Mouse (Mus musculus) adrenal gland, adult 18-20 months (tissue): Measurements from ENCODE around the gene Jagn1. TPM values are rescaled to one million over a fixed set of nuclear protein-coding genes. Genes with fewer than 3 reads are reported as not detected.

Experiments used
- DNase-seq, 2 experiments: peaks; one replicate each; pipeline ENCODE4 v3.0.0; 2021 to 2022; ENCODE audit warnings: low spot score in 2 of 2
- microRNA-seq, 2 experiments: library from miRNA; unstranded; fragments of <30 nt; microRNA quantifications; one replicate each; pipeline ENCODE4 v1.2.0; 2021; ENCODE audit warnings: borderline number of aligned reads in 2 of 2
- total RNA-seq, 2 experiments: library from RNA; stranded (reverse); gene quantifications; 1 replicate in 1 of 2; 2 replicates in 1 of 2; pipeline ENCODE4 v1.2.3; 2021

Jagn1 gene
- total RNA-seq, 2 experiments from 2014 or later = 47.2 to 49.7 TPM

DNA sequence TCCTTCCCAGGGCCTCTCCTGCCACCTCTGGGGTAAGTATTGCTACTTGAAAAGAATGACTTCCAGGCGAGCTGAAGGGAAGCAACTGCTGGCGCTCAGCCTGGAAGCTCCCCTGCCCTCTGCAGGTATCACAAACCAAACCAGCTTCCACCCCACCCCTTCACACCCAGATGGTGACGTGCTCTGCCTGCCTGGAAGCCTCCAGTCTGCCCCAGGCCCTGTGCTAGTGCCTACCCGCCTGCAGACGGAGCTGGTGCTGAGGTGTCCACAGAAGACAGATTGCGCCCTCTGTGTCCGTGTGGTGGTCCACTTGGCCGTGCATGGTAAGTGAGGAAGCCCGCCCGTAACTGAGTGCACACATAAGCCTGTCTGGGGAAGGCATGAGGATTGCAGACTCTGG lies 29.7 kb downstream of the Jagn1 start:
- DNase-seq = no peak

DNA sequence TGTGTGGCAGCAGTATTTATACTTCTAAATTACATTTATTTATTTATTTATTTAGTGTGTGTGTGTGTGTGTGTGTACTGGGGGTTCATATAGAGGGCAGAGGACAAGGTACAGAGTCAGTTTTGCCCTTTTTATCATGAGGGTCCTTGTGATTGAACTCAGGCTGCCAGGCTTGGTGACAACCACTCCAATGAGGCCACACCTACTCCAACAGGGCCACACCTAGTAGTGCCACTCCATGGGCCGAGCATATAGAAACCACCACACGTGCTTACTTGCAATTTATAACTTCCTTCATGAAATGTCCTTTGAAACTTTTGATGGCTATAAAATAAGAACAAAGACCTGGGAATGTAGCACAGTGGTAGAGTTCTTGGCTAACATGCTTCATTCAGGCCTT lies 30.9 kb downstream of the Jagn1 start:
- DNase-seq = no peak

DNA sequence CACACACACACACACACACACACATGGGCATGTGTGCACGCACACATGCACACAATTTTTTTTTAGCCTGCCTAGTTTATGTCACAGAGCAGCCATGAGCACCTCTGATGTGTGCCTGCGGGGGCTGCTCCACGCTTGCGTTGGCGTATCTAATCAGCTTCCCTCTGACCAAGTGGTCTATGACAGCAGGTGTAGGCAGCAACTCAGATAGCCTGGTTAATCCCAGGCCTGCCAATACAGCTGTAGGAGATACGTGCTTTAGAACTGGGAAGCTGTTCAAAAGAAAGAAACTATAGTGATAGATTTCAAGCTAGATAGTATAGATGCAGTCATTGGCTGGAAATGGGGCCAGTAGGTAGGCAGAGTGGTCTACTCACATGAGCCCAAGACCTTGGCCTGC lies 31.3 kb downstream of the Jagn1 start:
- no peak for DNase-seq

DNA sequence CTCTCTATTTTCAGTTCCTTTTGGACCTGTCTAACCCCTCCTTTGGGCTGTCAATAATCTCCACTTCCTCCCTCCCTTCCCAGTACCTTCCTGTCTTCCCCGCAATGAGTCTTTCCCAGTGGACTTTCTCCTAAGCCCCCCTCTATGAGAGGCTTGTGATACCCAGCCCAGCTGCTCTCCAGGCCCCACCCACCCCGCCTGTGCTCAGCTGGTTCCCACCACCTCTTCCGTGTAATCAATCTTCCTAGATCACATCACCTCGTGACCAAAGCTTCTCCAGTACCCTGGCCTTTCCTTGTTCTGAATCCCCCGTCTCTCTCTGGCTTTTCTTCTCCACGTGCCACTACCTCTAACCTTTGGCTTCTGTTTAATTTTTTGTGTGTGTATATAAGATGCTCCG lies 35.0 kb downstream of the Jagn1 start:
- no peak for DNase-seq

DNA sequence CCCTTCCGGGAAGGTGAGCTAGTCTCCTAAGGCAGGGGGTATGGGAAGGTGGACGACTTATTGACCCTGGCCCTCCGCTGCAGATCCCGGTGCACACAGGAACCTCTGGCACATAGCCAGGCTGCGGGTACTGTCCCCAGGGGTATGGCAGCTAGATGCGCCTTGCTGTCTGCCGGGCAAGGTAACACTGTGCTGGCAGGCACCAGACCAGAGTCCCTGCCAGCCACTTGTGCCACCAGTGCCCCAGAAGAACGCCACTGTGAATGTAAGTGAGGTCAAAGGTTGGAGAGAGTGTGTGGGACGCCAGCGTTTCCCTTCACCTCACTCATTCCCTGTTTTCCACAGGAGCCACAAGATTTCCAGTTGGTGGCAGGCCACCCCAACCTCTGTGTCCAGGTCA lies 36.5 kb downstream of the Jagn1 start:
- peak in 1 of 2 experiments; percentile 19 for DNase-seq

DNA sequence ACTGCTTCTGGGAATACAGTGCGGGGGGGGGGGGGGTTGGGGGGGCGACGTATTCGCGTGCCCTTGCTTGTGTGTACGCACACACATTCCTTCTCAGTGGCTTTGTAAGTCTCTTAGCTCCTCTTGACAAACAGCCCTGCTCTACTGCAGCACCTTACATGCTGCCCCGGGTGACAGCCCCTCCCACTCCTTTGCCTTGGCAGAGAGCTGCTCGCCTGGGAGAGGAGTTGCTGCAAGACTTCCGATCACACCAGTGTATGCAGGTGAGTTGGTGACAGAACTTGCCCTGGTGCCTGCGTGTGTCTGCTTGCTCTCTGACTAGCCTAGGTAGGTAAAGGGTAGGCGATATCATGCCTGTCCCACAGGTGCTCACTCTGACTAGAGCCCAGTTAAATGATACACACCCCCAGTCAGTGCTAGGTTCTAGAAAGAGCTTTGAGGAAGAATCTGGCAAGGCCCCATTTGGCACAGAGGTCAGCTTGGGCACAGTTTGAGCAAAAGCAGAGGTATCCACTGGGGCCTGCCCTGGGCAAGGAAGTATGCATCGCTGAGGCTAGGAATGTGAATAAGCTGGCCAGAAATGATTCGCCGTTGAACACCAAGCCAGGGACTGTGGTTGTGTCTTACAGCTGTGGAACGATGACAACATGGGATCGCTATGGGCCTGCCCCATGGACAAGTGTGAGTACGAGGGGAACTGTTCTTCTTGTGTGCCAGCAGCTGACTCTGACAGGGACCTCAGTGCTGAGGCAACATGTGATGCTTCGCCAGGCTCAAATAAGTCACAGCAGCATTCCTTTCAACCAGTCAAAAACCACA lies 38.4 kb downstream of the Jagn1 start:
- peak in 1 of 2 experiments; percentile 21 for DNase-seq

DNA sequence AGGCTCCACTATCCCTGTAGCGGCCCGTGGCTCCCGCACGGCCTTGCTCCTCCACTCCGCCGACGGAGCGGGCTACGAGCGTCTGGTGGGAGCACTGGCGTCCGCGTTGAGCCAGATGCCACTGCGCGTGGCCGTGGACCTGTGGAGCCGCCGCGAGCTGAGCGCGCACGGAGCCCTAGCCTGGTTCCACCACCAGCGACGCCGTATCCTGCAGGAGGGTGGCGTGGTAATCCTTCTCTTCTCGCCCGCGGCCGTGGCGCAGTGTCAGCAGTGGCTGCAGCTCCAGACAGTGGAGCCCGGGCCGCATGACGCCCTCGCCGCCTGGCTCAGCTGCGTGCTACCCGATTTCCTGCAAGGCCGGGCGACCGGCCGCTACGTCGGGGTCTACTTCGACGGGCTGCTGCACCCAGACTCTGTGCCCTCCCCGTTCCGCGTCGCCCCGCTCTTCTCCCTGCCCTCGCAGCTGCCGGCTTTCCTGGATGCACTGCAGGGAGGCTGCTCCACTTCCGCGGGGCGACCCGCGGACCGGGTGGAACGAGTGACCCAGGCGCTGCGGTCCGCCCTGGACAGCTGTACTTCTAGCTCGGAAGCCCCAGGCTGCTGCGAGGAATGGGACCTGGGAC lies 40.2 kb downstream of the Jagn1 start:
- DNase-seq = peak in 1 of 2 experiments; percentile 47

DNA sequence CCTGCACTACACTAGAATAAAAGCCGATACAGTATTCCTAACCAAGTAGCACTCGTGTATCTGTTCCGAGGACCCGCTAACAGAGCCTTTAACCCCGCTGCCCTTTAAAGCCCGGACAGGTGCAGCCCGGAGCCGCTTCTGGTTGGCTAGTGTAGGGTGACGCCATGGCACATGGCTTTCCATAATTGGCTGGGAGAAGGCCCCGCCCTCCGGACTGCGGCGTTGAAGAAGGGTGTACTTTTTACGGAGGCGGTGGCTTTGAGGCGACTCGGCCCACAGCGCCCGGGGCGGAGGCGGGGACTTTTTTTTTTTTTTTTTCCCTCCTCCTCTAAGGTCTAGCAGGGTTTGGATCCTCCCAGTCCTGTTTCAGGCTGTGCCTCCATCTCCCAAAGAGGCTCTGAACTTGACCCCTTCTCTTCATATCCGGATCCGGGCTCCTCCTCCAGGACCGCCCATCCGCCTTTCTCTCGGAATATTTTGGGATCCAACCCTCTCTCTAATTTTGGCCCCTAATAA lies 40.8 kb downstream of the Jagn1 start, which contains the start of gene Creld1:
Gene Creld1, plus strand, starts transcription at position 198 of the 516 bp plus-strand sequence.
- DNase-seq = peak; percentile 83 to 85

DNA sequence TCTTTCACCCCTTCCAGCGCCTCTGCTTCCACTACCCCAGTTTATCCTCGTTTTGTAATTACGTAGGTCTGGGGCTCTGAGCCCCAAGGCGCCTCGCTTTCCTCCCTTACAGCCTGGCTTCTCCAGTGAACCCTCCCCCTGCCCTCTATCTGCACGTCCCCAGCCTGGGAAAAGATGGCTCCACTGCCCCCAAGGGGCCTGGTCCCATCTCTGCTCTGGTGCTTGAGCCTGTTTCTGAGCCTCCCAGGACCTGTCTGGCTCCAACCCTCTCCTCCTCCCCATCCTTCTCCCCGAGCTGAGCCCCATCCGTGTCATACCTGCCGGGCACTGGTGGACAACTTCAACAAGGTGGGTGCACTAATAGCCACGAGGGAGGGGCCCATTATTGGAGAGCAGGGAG lies 41.4 kb downstream of the Jagn1 start:
- DNase-seq = peak; percentile 24 to 36

DNA sequence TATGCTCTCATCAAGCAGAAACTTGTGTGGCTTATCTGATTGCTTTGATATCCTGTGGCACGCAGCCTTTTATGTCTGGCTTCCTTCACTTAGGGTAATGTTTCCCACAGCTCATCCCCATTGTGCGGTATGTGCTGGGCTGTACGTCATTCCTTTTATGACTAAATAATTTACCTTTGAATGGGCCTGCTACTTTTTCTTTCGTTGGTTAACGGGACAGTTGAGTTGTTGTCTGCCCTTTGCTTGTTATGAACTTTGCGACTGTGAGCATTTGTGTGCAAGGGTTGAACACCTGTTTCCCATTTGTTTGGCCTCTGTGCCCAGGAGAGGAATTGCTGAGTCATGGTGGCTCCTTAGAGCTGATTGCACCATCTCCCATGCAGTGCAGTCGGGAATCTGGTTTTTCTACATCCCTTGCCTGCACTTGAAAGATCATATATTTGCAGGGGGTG lies 44.8 kb downstream of the Jagn1 start:
- DNase-seq = no peak

DNA sequence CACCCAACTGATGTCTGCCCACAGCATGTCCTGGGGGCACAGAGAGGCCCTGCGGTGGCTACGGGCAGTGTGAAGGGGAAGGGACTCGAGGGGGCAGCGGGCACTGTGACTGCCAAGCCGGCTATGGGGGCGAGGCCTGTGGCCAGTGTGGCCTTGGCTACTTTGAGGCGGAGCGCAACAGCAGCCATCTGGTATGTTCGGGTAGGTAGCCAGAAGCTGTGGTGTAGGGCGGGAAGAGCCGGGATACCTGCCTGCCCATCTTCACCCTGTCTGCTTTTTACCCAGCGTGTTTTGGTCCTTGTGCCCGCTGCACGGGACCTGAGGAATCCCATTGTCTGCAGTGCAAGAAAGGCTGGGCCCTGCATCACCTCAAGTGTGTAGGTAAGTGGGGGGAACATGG lies 47.0 kb downstream of the Jagn1 start:
- DNase-seq = no peak

DNA sequence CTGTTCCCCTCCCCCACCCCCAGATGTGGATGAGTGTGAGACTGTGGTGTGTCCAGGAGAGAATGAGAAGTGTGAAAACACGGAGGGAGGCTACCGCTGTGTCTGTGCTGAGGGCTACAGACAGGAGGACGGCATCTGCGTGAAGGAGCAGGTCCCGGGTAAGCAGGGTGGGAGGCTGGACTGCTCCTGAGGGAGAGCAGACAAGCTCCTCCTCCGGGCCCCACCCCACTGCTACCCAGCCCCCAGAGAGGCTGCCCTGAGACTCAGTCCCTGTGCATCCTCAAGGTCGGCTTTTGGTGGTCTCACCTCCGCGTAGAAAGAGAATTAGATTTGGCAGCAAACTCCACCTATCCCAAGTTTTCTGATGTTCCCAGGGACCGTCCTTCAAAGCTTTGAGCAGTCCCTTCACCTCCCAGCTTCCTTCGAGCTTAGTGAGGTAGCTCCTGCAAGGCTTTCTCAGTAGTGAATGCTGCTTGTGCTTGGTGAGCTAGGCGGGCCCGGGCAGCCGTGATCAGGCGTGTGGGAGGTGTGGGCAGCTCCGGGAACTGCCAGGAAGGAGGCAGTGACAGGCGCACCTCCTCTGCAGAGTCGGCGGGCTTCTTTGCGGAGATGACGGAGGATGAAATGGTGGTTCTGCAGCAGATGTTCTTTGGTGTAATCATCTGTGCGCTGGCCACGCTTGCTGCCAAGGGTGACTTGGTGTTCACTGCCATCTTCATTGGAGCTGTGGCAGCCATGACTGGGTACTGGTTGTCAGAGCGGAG lies 49.9 kb downstream of the Jagn1 start:
- no peak for DNase-seq

DNA sequence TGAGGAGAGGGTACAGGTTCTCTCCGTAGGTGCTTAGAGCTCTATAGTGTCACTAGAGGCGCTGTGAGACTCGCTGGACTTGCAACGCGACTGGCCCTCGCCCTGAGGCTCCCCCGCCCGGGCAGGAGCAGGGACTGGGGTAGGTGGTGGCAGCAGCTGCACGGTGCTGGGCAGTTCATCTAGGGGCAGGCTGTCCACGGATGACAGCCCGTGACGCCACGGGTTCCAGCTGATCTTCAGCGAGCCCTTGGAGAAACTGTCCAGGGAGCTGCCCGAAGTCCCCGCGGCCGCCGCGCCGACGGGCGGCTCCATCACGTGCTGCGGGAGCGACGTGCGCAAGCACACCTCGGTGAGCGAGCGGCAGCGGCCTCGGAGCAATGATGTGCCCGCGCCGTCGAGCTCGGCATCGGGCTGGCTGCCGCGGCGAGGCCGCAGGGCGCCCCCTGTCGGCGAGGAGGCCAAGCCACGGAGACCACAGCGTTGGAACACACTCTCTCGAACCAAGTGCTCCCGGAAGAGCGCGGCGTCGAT lies 52.0 kb downstream of the Jagn1 start:
- DNase-seq = peak; percentile 72 to 84

DNA sequence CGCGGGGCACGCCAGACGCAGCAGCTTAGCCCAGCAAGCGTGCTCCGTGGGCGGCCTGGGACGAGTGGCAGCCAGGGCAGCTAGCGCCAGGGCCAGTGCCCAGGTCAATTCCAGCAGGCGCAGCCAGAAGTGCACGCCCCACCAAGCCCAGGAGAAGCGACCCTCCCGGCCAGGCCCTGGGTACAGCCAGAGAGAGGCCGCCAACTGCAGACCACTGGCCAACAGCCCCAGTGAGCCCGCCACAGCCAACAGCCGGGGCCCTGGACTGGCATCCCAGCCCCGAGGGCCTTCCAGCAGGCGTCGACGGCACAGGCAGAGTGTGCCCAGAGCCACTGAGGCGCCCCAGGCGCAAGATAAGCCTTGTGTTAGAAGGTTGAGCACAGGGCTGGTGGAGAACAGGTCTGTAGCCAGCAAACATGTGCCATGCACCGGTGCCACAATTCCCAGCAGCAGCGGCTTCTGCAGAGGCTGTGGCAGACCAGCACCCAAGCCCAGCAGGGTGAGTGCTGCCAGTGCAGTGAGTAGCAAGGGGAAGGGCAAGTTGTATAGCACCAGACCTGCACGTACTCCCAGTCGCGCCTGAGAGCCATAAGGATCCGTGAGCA lies 52.8 kb downstream of the Jagn1 start:
- DNase-seq = no peak

Small RNA genes within 50 kb of the gene (microRNA-seq; reads per million reads assigned to microRNA genes)
- 0 reads per million in 2 experiments for gene Gm24387

Other genes starting within 250 kb of the Jagn1 start
- gene Lhfpl4, start 247.2 kb upstream of the Jagn1 start, total RNA-seq = 1 to 10 TPM; 4.1 to 4.3 TPM
- 10 to 100 TPM; 18.2 to 18.4 TPM for gene Mtmr14, start 204.7 kb upstream of the Jagn1 start, total RNA-seq
- gene Cpne9, start 160.3 kb upstream of the Jagn1 start, total RNA-seq = 1 to 10 TPM; 2.8 to 4.4 TPM
- gene Brpf1, start 135.4 kb upstream of the Jagn1 start, total RNA-seq = 10 to 100 TPM; 25.4 to 26.4 TPM
- gene Ogg1, start 115.6 kb upstream of the Jagn1 start, total RNA-seq = 10 to 100 TPM in 1 of 2 experiments, 1 to 10 TPM in 1; 10.0 to 10.3 TPM
- gene Camk1, start 98.6 kb upstream of the Jagn1 start, total RNA-seq = 10 to 100 TPM; 53.1 to 55.4 TPM
- gene Tada3, start 64.7 kb upstream of the Jagn1 start, total RNA-seq = 10 to 100 TPM; 31.9 to 36.1 TPM
- gene Arpc4, start 64.5 kb upstream of the Jagn1 start, total RNA-seq = 100 to 1,000 TPM; 184 to 190 TPM
- 1 to 10 TPM; 3.0 to 4.0 TPM for gene Ttll3, start 53.3 kb upstream of the Jagn1 start, total RNA-seq
- gene Rpusd3, start 23.2 kb upstream of the Jagn1 start, total RNA-seq = 1 to 10 TPM; 6.3 to 8.5 TPM
- gene Cidec, start 6.8 kb upstream of the Jagn1 start, total RNA-seq = 100 to 1,000 TPM; 321 to 750 TPM
- 1 to 10 TPM in 1 of 2 experiments, under 1 TPM in 1; 0.83 to 2.6 TPM for gene Il17re, start 15.9 kb downstream of the Jagn1 start, total RNA-seq
- 10 to 100 TPM; 19.9 to 26.9 TPM for gene Il17rc, start 28.9 kb downstream of the Jagn1 start, total RNA-seq
- gene Creld1, start 40.7 kb downstream of the Jagn1 start, total RNA-seq = 10 to 100 TPM; 53.7 to 55.8 TPM
- under 1 TPM in 1 of 2 experiments, not detected in 1; 0.32 TPM for gene Prrt3, start 59.4 kb downstream of the Jagn1 start, total RNA-seq
- 100 to 1,000 TPM in 1 of 2 experiments, 10 to 100 TPM in 1; 89.8 to 107 TPM for gene Emc3, start 89.1 kb downstream of the Jagn1 start, total RNA-seq
- under 1 TPM; 0.19 to 0.43 TPM for gene Fancd2, start 89.1 kb downstream of the Jagn1 start, total RNA-seq
- not detected for gene Fancd2os, start 158.1 kb downstream of the Jagn1 start, total RNA-seq
- gene Brk1, start 162.2 kb downstream of the Jagn1 start, total RNA-seq = 100 to 1,000 TPM; 150 to 205 TPM
- 10 to 100 TPM; 20.9 to 21.4 TPM for gene Vhl, start 181.4 kb downstream of the Jagn1 start, total RNA-seq
- 10 to 100 TPM; 17.1 to 51.5 TPM for gene Irak2, start 195.9 kb downstream of the Jagn1 start, total RNA-seq